Comparison of ENCODE assay signal across 13 mouse cellular contexts in the genomic region with DNA sequence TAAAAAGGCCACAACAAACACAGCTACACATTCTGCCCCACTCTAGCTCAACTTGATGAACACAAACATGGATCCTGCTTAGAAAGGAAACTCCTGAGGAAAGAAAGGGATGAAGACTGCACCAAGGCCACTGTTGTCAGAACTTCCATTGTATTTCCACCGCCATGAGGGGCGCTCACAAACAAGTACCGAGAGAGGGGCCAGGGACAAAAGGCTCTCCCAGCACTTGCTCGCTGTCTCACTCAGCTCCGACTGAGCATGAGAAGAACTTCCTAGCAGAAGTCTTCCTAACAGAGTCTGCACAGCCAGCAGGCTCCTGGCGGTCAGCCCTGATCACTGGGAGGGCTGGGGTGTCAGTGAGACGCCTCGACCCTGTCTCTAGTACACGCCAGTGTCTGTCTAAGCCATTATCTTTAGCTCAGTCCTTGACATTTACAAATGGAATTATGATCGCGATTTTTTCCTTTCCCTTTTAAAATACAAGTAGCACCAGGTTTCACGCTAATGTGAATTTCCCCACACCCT. TPM values are rescaled to one million over a fixed set of nuclear protein-coding genes. Genes with fewer than 3 reads are reported as not detected.
DNase-seq lines count a peak whose midpoint lies in the region; ATAC-seq and TF ChIP-seq lines count a peak whose summit lies in the region.
"Had no signal": no experiment of that assay in that cellular context is flagged by ENCODE, and none has a peak within 500 bp of the region (broad histone marks: within the 10 kb centered on the region; RNA-seq: fewer than 3 reads in every experiment).

No protein-coding gene starts in this region.

- H3K4me3 ChIP-seq in gastrocnemius, adult 2 months = no peak overlapping the region
- no peak overlapping the region for H3K4me3 ChIP-seq in liver, embryonic 13.5 days (replicated peaks)
- no peak overlapping the region for H3K4me3 ChIP-seq in liver, embryonic 12.5 days
- H3K4me3 ChIP-seq: limb, embryonic 13.5 days had no signal

- no peak for TF ChIP-seq CTCF in gastrocnemius, adult 2 months (IDR thresholded peaks at IDR 0.05)

- intact Hi-C loops in gastrocnemius, adult 2 months (cut with DNase I) = no loop called here

- no peak for ATAC-seq in liver, embryonic 13.5 days (ENCODE audit: low read depth)
- no peak for ATAC-seq in liver, embryonic 12.5 days
- ATAC-seq: Patski had no signal

- WGBS in liver, embryonic 13.5 days (ENCODE audit: insufficient replicate concordance) = 82% methylated on average over 12 of the region's 12 CpGs
- 81% methylated on average over 12 of the region's 12 CpGs for WGBS in liver, embryonic 12.5 days (ENCODE audit: insufficient replicate concordance)

- peak; percentile 37 for DNase-seq in gastrocnemius, adult 2 months
- DNase-seq in gastrocnemius, adult 8-10 months (ENCODE audit: low spot score in 2 of 2) = no peak
- DNase-seq in liver, embryonic 13.5 days = no peak
- peak; percentile 76 for DNase-seq in adrenal gland, postnatal 10 days
- peak; percentile 48 for DNase-seq in lung, postnatal 36 days
- DNase-seq in embryo, embryonic 9.5 days (ENCODE audit: extremely low spot score) = no peak
- no peak for DNase-seq in right cerebral cortex, adult 2 months (ENCODE audit: low spot score in 2 of 2)

- no peak overlapping the region for H3K9ac ChIP-seq in liver, embryonic 13.5 days
- no peak overlapping the region for H3K9ac ChIP-seq in liver, embryonic 12.5 days
- H3K9ac ChIP-seq: limb, embryonic 13.5 days had no signal

- H3K4me2 ChIP-seq in liver, embryonic 13.5 days = no peak overlapping the region
- H3K4me2 ChIP-seq in liver, embryonic 12.5 days = no peak overlapping the region
- H3K4me2 ChIP-seq: limb, embryonic 13.5 days had no signal

- peak overlapping the region; percentile 5; the same call in 1 of the 2 replicates for H3K27ac ChIP-seq in gastrocnemius, adult 2 months
- H3K27ac ChIP-seq in liver, embryonic 13.5 days = peak overlapping the region; percentile 43; the same call in 1 of the 2 replicates
- no peak overlapping the region for H3K27ac ChIP-seq in liver, embryonic 12.5 days
- H3K27ac ChIP-seq: limb, embryonic 13.5 days had no signal

- H3K9me3 ChIP-seq in liver, embryonic 13.5 days (replicated peaks) = no peaks in the 10 kb centered on the region
- H3K9me3 ChIP-seq in liver, embryonic 12.5 days (replicated peaks) = no peaks in the 10 kb centered on the region
- H3K9me3 ChIP-seq: limb, embryonic 13.5 days had no signal

- H3K36me3 ChIP-seq in liver, embryonic 13.5 days = peaks cover 66% of the 10 kb centered on the region
- H3K36me3 ChIP-seq in liver, embryonic 12.5 days = peaks cover 73% of the 10 kb centered on the region

- peaks cover 28% of the 10 kb centered on the region; the same call in 1 of the 2 replicates for H3K4me1 ChIP-seq in liver, embryonic 13.5 days (replicated peaks)
- peaks cover 11% of the 10 kb centered on the region; the same call in 1 of the 2 replicates for H3K4me1 ChIP-seq in liver, embryonic 12.5 days

- no peaks in the 10 kb centered on the region for H3K27me3 ChIP-seq in liver, embryonic 13.5 days
- H3K27me3 ChIP-seq in liver, embryonic 12.5 days (replicated peaks) = no peaks in the 10 kb centered on the region
- H3K27me3 ChIP-seq: limb, embryonic 13.5 days; Patski had no signal

RNA-seq across cellular contexts. Expression of a gene that starts 2.6 kb away (rescaled TPM):
- total RNA-seq in gastrocnemius, adult 2 months (2021) = 1 to 10 TPM; 3.8 to 5.6 TPM
- total RNA-seq in gastrocnemius, adult 8-10 months (2022) = 10 to 100 TPM in 2 of 4 experiments, 1 to 10 TPM in 2; 6.0 to 12.0 (median 9.2) TPM
- polyA plus RNA-seq in liver, embryonic 13.5 days (2015; fragmentation: Nextera tagmentation; extraction: Ambion mirVana) = 0.46 TPM in 1 of 2 replicates, not detected in the other
- 0.74 TPM in 1 of 2 replicates, not detected in the other for polyA plus RNA-seq in liver, embryonic 12.5 days (2016; fragmentation: Nextera tagmentation; extraction: Ambion mirVana)
- 1 to 10 TPM; 2.8 to 3.5 TPM for total RNA-seq in adrenal gland, postnatal 10 days (2021)

RNA-seq across cellular contexts. Expression of a gene that starts 18.1 kb away (rescaled TPM):
- total RNA-seq in gastrocnemius, adult 2 months (2021) = 10 to 100 TPM; 32.9 to 34.7 TPM
- total RNA-seq in gastrocnemius, adult 8-10 months (2022) = 10 to 100 TPM; 25.0 to 32.5 (median 30.2) TPM
- polyA plus RNA-seq in liver, embryonic 13.5 days (2015; fragmentation: Nextera tagmentation; extraction: Ambion mirVana) = 0.91 and 1.1 TPM in 2 replicates
- polyA plus RNA-seq in liver, embryonic 12.5 days (2016; fragmentation: Nextera tagmentation; extraction: Ambion mirVana) = 1.9 and 2.4 TPM in 2 replicates
- total RNA-seq in adrenal gland, postnatal 10 days (2021) = 10 to 100 TPM; 37.6 to 42.2 TPM

RNA-seq across cellular contexts. Expression of a gene that starts 40.5 kb away (rescaled TPM):
- total RNA-seq in gastrocnemius, adult 2 months (2021) = 10 to 100 TPM; 37.8 to 46.5 TPM
- total RNA-seq in gastrocnemius, adult 8-10 months (2022) = 10 to 100 TPM; 53.9 to 63.4 (median 56.8) TPM
- polyA plus RNA-seq in liver, embryonic 13.5 days (2015; fragmentation: Nextera tagmentation; extraction: Ambion mirVana) = 15.0 and 19.1 TPM in 2 replicates
- polyA plus RNA-seq in liver, embryonic 12.5 days (2016; fragmentation: Nextera tagmentation; extraction: Ambion mirVana) = 28.0 and 28.6 TPM in 2 replicates
- 10 to 100 TPM; 48.6 to 59.9 TPM for total RNA-seq in adrenal gland, postnatal 10 days (2021)

RNA-seq across cellular contexts. Expression of a gene that starts 59.1 kb away (rescaled TPM):
- total RNA-seq in gastrocnemius, adult 2 months (2021) = 10 to 100 TPM; 10.3 to 26.9 TPM
- 10 to 100 TPM in 3 of 4 experiments, 1 to 10 TPM in 1; 9.2 to 14.0 (median 12.3) TPM for total RNA-seq in gastrocnemius, adult 8-10 months (2022)
- polyA plus RNA-seq in liver, embryonic 13.5 days (2015; fragmentation: Nextera tagmentation; extraction: Ambion mirVana) = 0.07 and 0.13 TPM in 2 replicates
- polyA plus RNA-seq in liver, embryonic 12.5 days (2016; fragmentation: Nextera tagmentation; extraction: Ambion mirVana) = not detected in 2 replicates
- 10 to 100 TPM; 36.1 to 39.2 TPM for total RNA-seq in adrenal gland, postnatal 10 days (2021)
- total RNA-seq: megakaryocyte-erythroid progenitor cell, adult 5-6 weeks had no signal
- polyA plus RNA-seq: forebrain, embryonic 11.5 days; limb, embryonic 13.5 days; neural tube, embryonic 14.5 days had no signal

Comparison
In these comparisons a context has a peak if more than half of its experiments do, and no peak if none do; other contexts are left out.
1. DNase-seq: peak in gastrocnemius, adult 2 months (single experiment), adrenal gland, postnatal 10 days (single experiment) and lung, postnatal 36 days (single experiment); none in gastrocnemius, adult 8-10 months (0 of 2), liver, embryonic 13.5 days (single experiment), embryo, embryonic 9.5 days (single experiment) and right cerebral cortex, adult 2 months (0 of 2).